Mouse (Mus musculus) G1E (cell line): ENCODE measurements around the gene Trim25.

ENCODE experiments used
- CTCF ChIP-seq: IDR thresholded peaks from 2 replicates; pipeline ENCODE4 v1.5.1; 2012; ENCODE audit warnings: low read depth, low read length, inconsistent platforms, mixed read lengths
- GATA1 ChIP-seq: IDR thresholded peaks from 2 replicates; pipeline ENCODE4 v1.6.1; 2012; ENCODE audit warnings: borderline replicate concordance, low read length, inconsistent platforms, mixed read lengths
- GATA2 ChIP-seq: IDR thresholded peaks from 2 replicates; pipeline ENCODE4 v1.6.1; 2012; ENCODE audit warnings: low read depth, low read length, inconsistent platforms, borderline replicate concordance
- POLR2AphosphoS5 ChIP-seq: IDR thresholded peaks from 2 replicates; pipeline ENCODE4 v1.6.1; 2012; ENCODE audit warnings: low read depth, low read length, inconsistent platforms; ENCODE audit not compliant: insufficient replicate concordance
- TAL1 ChIP-seq: conservative IDR thresholded peaks from 2 replicates; pipeline ENCODE4 v1.6.1; 2012; ENCODE audit warnings: low read depth, low read length, inconsistent platforms, mixed read lengths

- no peak for TF ChIP-seq TAL1
- TF ChIP-seq CTCF, result no peak
- TF ChIP-seq POLR2AphosphoS5, result no peak
- TF ChIP-seq GATA1, result no peak
- TF ChIP-seq GATA2, result no peak
These were observed 17.8 kb upstream of the Trim25 start for GRCm38 (mm10) chr11:88981337-88981736.
